Mouse (Mus musculus): ENCODE measurements around the gene Rfng. TPM values are rescaled to one million over a fixed set of nuclear protein-coding genes. Genes with fewer than 3 reads are reported as not detected.

Rfng gene
- polyA plus RNA-seq, 1 experiment from 2014 or later: 22.4 TPM

- Histone ChIP-seq H3K4me2 (peak within 1 kb of the TSS; percentile 95), H3K4me1 (peaks cover 50% of the 10 kb centered on the region), H3K9ac (peak within 1 kb of the TSS; percentile 88), H3K27ac (peak within 1 kb of the TSS; percentile 90), H3K27me3 (replicated peaks) (0 out of 2 replicates have a peak, but pooled peaks cover 4% of the 10 kb centered on the region), H3K36me3 (peaks cover 40% of the 10 kb centered on the region), H3K4me3 (peak within 1 kb of the TSS; percentile 77), H3K9me3 (replicated peaks) (no peaks in the 10 kb centered on the region)
- ATAC-seq: peak; percentile 83
- under 1% methylated on average over 103 of the region's 109 CpGs for WGBS (ENCODE audit: insufficient replicate concordance)
Measured at GRCm38 (mm10) chr11:120823956-120824786, 40.2 kb upstream of the Rfng start, which contains the start of gene Fasn. Fasn (minus strand) TSS chr11:120824547.

GRCm38 (mm10) chr11:120823551-120823947 is 39.5 kb upstream of the Rfng start:
- ATAC-seq: peak; percentile 67
- H3K9me3 ChIP-seq (replicated peaks): no peaks in the 10 kb centered on the region
- peak overlapping the region; percentile 77 for H3K4me3 ChIP-seq
- peaks cover 50% of the 10 kb centered on the region for H3K4me1 ChIP-seq
- H3K4me2 ChIP-seq: peak overlapping the region; percentile 95
- H3K27ac ChIP-seq: peak overlapping the region; percentile 90
- H3K36me3 ChIP-seq: peaks cover 46% of the 10 kb centered on the region
- 0 out of 2 replicates have a peak, but pooled peaks cover 1% of the 10 kb centered on the region for H3K27me3 ChIP-seq (replicated peaks)
- H3K9ac ChIP-seq: peak overlapping the region; percentile 88
- WGBS (ENCODE audit: insufficient replicate concordance): under 1% methylated on average over 40 of the region's 40 CpGs

- peak overlapping the region; percentile 88 for H3K9ac ChIP-seq
- WGBS (ENCODE audit: insufficient replicate concordance): 2% methylated on average over 14 of the region's 14 CpGs
- peaks cover 50% of the 10 kb centered on the region for H3K4me1 ChIP-seq
- no peak for ATAC-seq
- no peaks in the 10 kb centered on the region for H3K27me3 ChIP-seq (replicated peaks)
- H3K4me3 ChIP-seq: peak overlapping the region; percentile 77
- no peaks in the 10 kb centered on the region for H3K9me3 ChIP-seq (replicated peaks)
- H3K27ac ChIP-seq: peak overlapping the region; percentile 90
- H3K4me2 ChIP-seq: peak overlapping the region; percentile 95
- peaks cover 51% of the 10 kb centered on the region for H3K36me3 ChIP-seq
Measured at GRCm38 (mm10) chr11:120822831-120823550, 39.0 kb upstream of the Rfng start.

GRCm38 (mm10) chr11:120822321-120822720 is 38.3 kb upstream of the Rfng start:
- Histone ChIP-seq H3K27me3 (replicated peaks) (no peaks in the 10 kb centered on the region), H3K4me1 (peaks cover 50% of the 10 kb centered on the region), H3K9ac (peak overlapping the region; percentile 88), H3K36me3 (peaks cover 58% of the 10 kb centered on the region), H3K4me2 (peak overlapping the region; percentile 95), H3K9me3 (replicated peaks) (no peaks in the 10 kb centered on the region), H3K27ac (no peak overlapping the region), H3K4me3 (peak overlapping the region; percentile 77)
- no peak for ATAC-seq
- WGBS (ENCODE audit: insufficient replicate concordance): 42% methylated on average over 4 of the region's 4 CpGs

GRCm38 (mm10) chr11:120821076-120821922 is 37.3 kb upstream of the Rfng start:
- peak overlapping the region; percentile 77 for H3K4me3 ChIP-seq
- no peak overlapping the region for H3K27ac ChIP-seq
- peaks cover 67% of the 10 kb centered on the region for H3K36me3 ChIP-seq
- no peak for ATAC-seq
- H3K9me3 ChIP-seq (replicated peaks): no peaks in the 10 kb centered on the region
- WGBS (ENCODE audit: insufficient replicate concordance): 83% methylated on average over 14 of the region's 14 CpGs
- H3K9ac ChIP-seq: no peak overlapping the region; the same call in 1 of the 2 replicates
- no peaks in the 10 kb centered on the region for H3K27me3 ChIP-seq (replicated peaks)
- peaks cover 50% of the 10 kb centered on the region for H3K4me1 ChIP-seq
- H3K4me2 ChIP-seq: peak overlapping the region; percentile 95

- ATAC-seq: no peak
- H3K36me3 ChIP-seq: peaks cover 72% of the 10 kb centered on the region
- no peak overlapping the region for H3K4me3 ChIP-seq
- H3K9me3 ChIP-seq (replicated peaks): no peaks in the 10 kb centered on the region
- no peak overlapping the region for H3K4me2 ChIP-seq
- H3K27me3 ChIP-seq (replicated peaks): no peaks in the 10 kb centered on the region
- peaks cover 43% of the 10 kb centered on the region for H3K4me1 ChIP-seq
- WGBS (ENCODE audit: insufficient replicate concordance): 84% methylated on average over 14 of the region's 14 CpGs
- no peak overlapping the region for H3K27ac ChIP-seq
- H3K9ac ChIP-seq: no peak overlapping the region
Measured at GRCm38 (mm10) chr11:120820546-120820945, 36.5 kb upstream of the Rfng start.

- H3K27ac ChIP-seq: no peak overlapping the region
- no peaks in the 10 kb centered on the region for H3K9me3 ChIP-seq (replicated peaks)
- H3K4me1 ChIP-seq: peaks cover 34% of the 10 kb centered on the region
- no peak overlapping the region for H3K9ac ChIP-seq
- 89% methylated on average over 6 of the region's 6 CpGs for WGBS (ENCODE audit: insufficient replicate concordance)
- no peaks in the 10 kb centered on the region for H3K27me3 ChIP-seq (replicated peaks)
- ATAC-seq: no peak
- no peak overlapping the region for H3K4me2 ChIP-seq
- peaks cover 82% of the 10 kb centered on the region for H3K36me3 ChIP-seq
- no peak overlapping the region for H3K4me3 ChIP-seq
Measured at GRCm38 (mm10) chr11:120819556-120819955, 35.5 kb upstream of the Rfng start.

GRCm38 (mm10) chr11:120818251-120818650 is 34.2 kb upstream of the Rfng start:
- Histone ChIP-seq H3K27me3 (replicated peaks) (no peaks in the 10 kb centered on the region), H3K27ac (no peak overlapping the region), H3K9me3 (replicated peaks) (no peaks in the 10 kb centered on the region), H3K36me3 (peaks cover 95% of the 10 kb centered on the region), H3K9ac (no peak overlapping the region), H3K4me2 (no peak overlapping the region), H3K4me1 (peaks cover 25% of the 10 kb centered on the region), H3K4me3 (no peak overlapping the region)
- 88% methylated on average over 13 of the region's 13 CpGs for whole genome bisulfite sequencing (ENCODE audit: insufficient replicate concordance)
- ATAC-seq: no peak

- Histone ChIP-seq H3K9ac (no peak overlapping the region), H3K9me3 (replicated peaks) (no peaks in the 10 kb centered on the region), H3K4me2 (no peak overlapping the region), H3K27ac (no peak overlapping the region), H3K4me1 (peaks cover 16% of the 10 kb centered on the region), H3K36me3 (peaks cover 100% of the 10 kb centered on the region), H3K4me3 (no peak overlapping the region), H3K27me3 (replicated peaks) (no peaks in the 10 kb centered on the region)
- WGBS (ENCODE audit: insufficient replicate concordance): 78% methylated on average over 6 of the region's 6 CpGs
- ATAC-seq: no peak
Measured at GRCm38 (mm10) chr11:120817358-120817757, 33.4 kb upstream of the Rfng start.

GRCm38 (mm10) chr11:120812068-120812467 is 28.1 kb upstream of the Rfng start:
- no peak for ATAC-seq

GRCm38 (mm10) chr11:120808010-120808409 is 24.0 kb upstream of the Rfng start:
- Histone ChIP-seq H3K9ac (no peak overlapping the region), H3K4me3 (no peak overlapping the region), H3K27me3 (replicated peaks) (no peaks in the 10 kb centered on the region), H3K27ac (no peak overlapping the region), H3K4me1 (no peaks in the 10 kb centered on the region), H3K36me3 (peaks cover 78% of the 10 kb centered on the region), H3K9me3 (replicated peaks) (no peaks in the 10 kb centered on the region), H3K4me2 (no peak overlapping the region)
- ATAC-seq: no peak
- 70% methylated on average over 12 of the region's 12 CpGs for WGBS (ENCODE audit: insufficient replicate concordance)

More at GRCm38 (mm10) chr11:120812068-120812467, 28.1 kb upstream of the Rfng start:
- 87% methylated on average over 16 of the region's 16 CpGs for WGBS (ENCODE audit: insufficient replicate concordance)
- Histone ChIP-seq H3K9ac (no peak overlapping the region), H3K36me3 (peaks cover 100% of the 10 kb centered on the region), H3K27me3 (replicated peaks) (no peaks in the 10 kb centered on the region), H3K9me3 (replicated peaks) (no peaks in the 10 kb centered on the region), H3K4me3 (no peak overlapping the region), H3K27ac (no peak overlapping the region), H3K4me1 (no peaks in the 10 kb centered on the region), H3K4me2 (no peak overlapping the region)
